Mouse (Mus musculus): ENCODE data around the gene 4930564D02Rik.

Gene 4930564D02Rik

GRCm38 (mm10) chr3:105058627-105059513, 7.8 kb upstream of the 4930564D02Rik start:
- peak; percentile 96 for DNase-seq (ENCODE audit: low read depth)

GRCm38 (mm10) chr3:105059911-105060310, 6.7 kb upstream of the 4930564D02Rik start:
- peak; percentile 87 for DNase-seq (ENCODE audit: low read depth)

- no peak for DNase-seq (ENCODE audit: low read depth)
Measured at GRCm38 (mm10) chr3:105060992-105061391, 5.7 kb upstream of the 4930564D02Rik start.

GRCm38 (mm10) chr3:105061496-105061895, 5.1 kb upstream of the 4930564D02Rik start:
- no peak for DNase-seq (ENCODE audit: low read depth)

- no peak for DNase-seq (ENCODE audit: low read depth)
Measured at GRCm38 (mm10) chr3:105061991-105062390, 4.7 kb upstream of the 4930564D02Rik start.

- no peak for DNase-seq (ENCODE audit: low read depth)
Measured at GRCm38 (mm10) chr3:105062676-105063075, 4.0 kb upstream of the 4930564D02Rik start.

GRCm38 (mm10) chr3:105070553-105070952, 3.9 kb downstream of the 4930564D02Rik start:
- no peak for DNase-seq (ENCODE audit: low read depth)

GRCm38 (mm10) chr3:105071251-105071650, 4.6 kb downstream of the 4930564D02Rik start:
- DNase-seq (ENCODE audit: low read depth): no peak

- no peak for DNase-seq (ENCODE audit: low read depth)
Measured at GRCm38 (mm10) chr3:105072536-105072935, 5.9 kb downstream of the 4930564D02Rik start.

GRCm38 (mm10) chr3:105075796-105076195, 9.2 kb downstream of the 4930564D02Rik start:
- DNase-seq (ENCODE audit: low read depth): no peak

GRCm38 (mm10) chr3:105078231-105078826, 11.7 kb downstream of the 4930564D02Rik start:
- DNase-seq (ENCODE audit: low read depth): peak; percentile 83

- DNase-seq (ENCODE audit: low read depth): no peak
Measured at GRCm38 (mm10) chr3:105087344-105087743, 20.7 kb downstream of the 4930564D02Rik start.

GRCm38 (mm10) chr3:105088638-105089037, 22.0 kb downstream of the 4930564D02Rik start:
- no peak for DNase-seq (ENCODE audit: low read depth)

- DNase-seq (ENCODE audit: low read depth): no peak
Measured at GRCm38 (mm10) chr3:105090147-105090546, 23.5 kb downstream of the 4930564D02Rik start.

GRCm38 (mm10) chr3:105090981-105091380, 24.3 kb downstream of the 4930564D02Rik start:
- peak; percentile 82 for DNase-seq (ENCODE audit: low read depth)

GRCm38 (mm10) chr3:105092721-105093505, 26.3 kb downstream of the 4930564D02Rik start:
- no peak for DNase-seq (ENCODE audit: low read depth)

GRCm38 (mm10) chr3:105094448-105094847, 27.8 kb downstream of the 4930564D02Rik start:
- peak; percentile 14 for DNase-seq (ENCODE audit: low read depth)

GRCm38 (mm10) chr3:105095026-105095425, 28.4 kb downstream of the 4930564D02Rik start:
- DNase-seq (ENCODE audit: low read depth): no peak

GRCm38 (mm10) chr3:105097581-105097980, 30.9 kb downstream of the 4930564D02Rik start:
- no peak for DNase-seq (ENCODE audit: low read depth)

GRCm38 (mm10) chr3:105099526-105100269, 33.1 kb downstream of the 4930564D02Rik start:
- no peak for DNase-seq (ENCODE audit: low read depth)

GRCm38 (mm10) chr3:105100270-105100589, 33.6 kb downstream of the 4930564D02Rik start:
- DNase-seq (ENCODE audit: low read depth): no peak

- DNase-seq (ENCODE audit: low read depth): no peak
Measured at GRCm38 (mm10) chr3:105105827-105106226, 39.2 kb downstream of the 4930564D02Rik start.

Data from NIH3T3 (cell line).